Mouse (Mus musculus): ENCODE measurements at regions not wholly inside any gene's neighbourhood (a gene's known extent, or its start where the extent isn't known, plus 50 kb on each side); places are given as distances from the start of the nearest gene placed in this dataset.

DNA sequence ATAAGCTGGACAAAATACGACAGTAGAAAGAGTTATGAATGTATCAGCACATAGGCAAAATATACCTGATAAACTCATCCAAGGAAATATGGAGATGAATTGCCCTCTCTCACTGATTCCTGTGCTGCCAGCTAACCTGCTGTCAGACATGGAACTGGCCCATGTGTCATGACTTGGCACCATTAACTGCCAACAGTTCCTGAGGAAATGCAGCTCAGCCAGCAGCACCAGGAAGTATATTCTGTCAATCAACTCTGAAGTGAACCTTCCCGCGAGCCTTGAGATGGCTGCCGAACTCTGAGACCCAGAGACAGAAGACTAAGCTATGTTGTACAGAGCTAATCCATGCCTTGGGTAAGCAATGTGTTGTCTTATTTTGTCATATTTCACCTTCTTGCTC is 292.4 kb downstream of the Klf6 start:
- Histone ChIP-seq H3K4me3 (no peak overlapping the region), H3K27me3 (no peaks in the 10 kb centered on the region), H3K4me1 (peaks cover 5% of the 10 kb centered on the region), H3K4me2 (replicated peaks) (no peak overlapping the region), H3K27ac (no peak overlapping the region), H3K36me3 (no peaks in the 10 kb centered on the region), H3K9ac (no peak overlapping the region), H3K9me3 (replicated peaks) (no peaks in the 10 kb centered on the region)
- 91% methylated on average over 4 of the region's 4 CpGs for WGBS
- ATAC-seq (ENCODE audit: low FRiP score), result no peak

DNA sequence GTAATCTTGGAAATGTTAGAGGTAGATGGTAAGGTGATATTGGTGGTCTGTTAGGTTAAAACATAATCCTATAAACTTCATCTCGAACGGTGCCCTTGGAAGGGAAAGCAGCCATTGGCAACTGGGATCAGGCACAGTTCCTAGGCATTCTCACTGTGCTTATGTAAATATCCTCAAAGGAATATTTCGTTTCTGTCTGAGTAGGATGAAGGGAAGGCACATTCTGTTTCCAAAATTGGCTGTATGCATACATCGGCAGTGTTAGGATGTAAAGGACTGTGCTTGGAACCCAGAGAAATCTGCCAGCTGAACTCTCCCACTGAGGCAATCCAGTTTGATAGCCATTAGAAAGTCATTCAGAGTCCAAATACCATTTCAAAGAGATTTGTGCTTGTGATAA is 294.9 kb downstream of the Klf6 start:
- no peak for ATAC-seq (ENCODE audit: low FRiP score)
- H3K36me3 ChIP-seq, result no peaks in the 10 kb centered on the region
- H3K9ac ChIP-seq, result no peak overlapping the region
- H3K27me3 ChIP-seq, result no peaks in the 10 kb centered on the region
- 79% methylated on average over 4 of the region's 4 CpGs for WGBS
- no peaks in the 10 kb centered on the region for H3K9me3 ChIP-seq (replicated peaks)
- no peak overlapping the region for H3K4me2 ChIP-seq (replicated peaks)
- peaks cover 11% of the 10 kb centered on the region for H3K4me1 ChIP-seq
- H3K27ac ChIP-seq, result no peak overlapping the region
- no peak overlapping the region for H3K4me3 ChIP-seq

DNA sequence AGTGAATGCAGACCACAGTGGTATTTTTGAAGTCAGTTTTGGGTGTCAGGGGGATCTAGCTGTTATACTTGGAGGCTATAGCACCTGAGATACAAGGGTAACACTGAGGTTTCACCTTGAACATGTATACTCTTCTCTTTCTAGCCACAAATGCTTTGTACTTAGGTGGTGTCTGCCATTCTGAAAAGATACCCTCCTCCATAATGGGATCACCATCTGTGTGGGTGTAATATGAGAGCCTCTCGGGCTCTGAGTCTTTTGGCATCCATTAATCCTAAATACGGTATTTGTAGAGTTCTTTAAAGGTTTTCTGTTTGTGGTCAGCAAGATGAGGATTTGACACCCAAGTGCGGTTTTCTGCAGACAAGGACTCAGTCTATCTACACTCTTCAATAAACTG is 295.7 kb downstream of the Klf6 start:
- Histone ChIP-seq H3K4me2 (replicated peaks) (no peak overlapping the region), H3K36me3 (no peaks in the 10 kb centered on the region), H3K4me1 (peaks cover 11% of the 10 kb centered on the region), H3K27ac (no peak overlapping the region), H3K9ac (no peak overlapping the region), H3K9me3 (replicated peaks) (no peaks in the 10 kb centered on the region), H3K27me3 (no peaks in the 10 kb centered on the region), H3K4me3 (no peak overlapping the region)
- ATAC-seq (ENCODE audit: low FRiP score), result no peak
- 53% methylated on average over 3 of the region's 3 CpGs for WGBS

DNA sequence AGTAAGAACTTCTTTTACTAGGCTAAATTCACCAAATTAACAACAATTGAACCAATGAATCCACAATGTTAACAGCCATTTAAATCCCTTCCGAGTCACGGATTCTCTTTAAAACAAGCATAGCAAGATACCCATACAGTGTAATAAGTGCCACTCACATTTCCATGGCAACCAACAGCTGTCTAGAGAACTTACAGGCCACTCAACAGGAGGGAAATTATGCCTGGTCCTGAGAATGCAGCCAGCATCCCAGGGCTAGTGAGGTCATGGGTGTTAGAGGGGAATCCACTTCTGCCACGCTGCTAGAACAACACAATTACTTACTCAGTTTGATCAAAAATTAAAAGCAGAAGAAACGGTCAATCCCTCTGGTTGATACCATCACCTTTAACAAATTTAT is 296.7 kb downstream of the Klf6 start:
- no peak overlapping the region for H3K4me2 ChIP-seq (replicated peaks)
- no peak overlapping the region for H3K9ac ChIP-seq
- H3K4me3 ChIP-seq, result no peak overlapping the region
- H3K9me3 ChIP-seq (replicated peaks), result no peaks in the 10 kb centered on the region
- peak; percentile 91 for ATAC-seq (ENCODE audit: low FRiP score)
- H3K27ac ChIP-seq, result no peak overlapping the region
- H3K36me3 ChIP-seq, result no peaks in the 10 kb centered on the region
- H3K27me3 ChIP-seq, result no peaks in the 10 kb centered on the region
- peaks cover 11% of the 10 kb centered on the region for H3K4me1 ChIP-seq
- WGBS, result 8% methylated on average over 4 of the region's 4 CpGs

DNA sequence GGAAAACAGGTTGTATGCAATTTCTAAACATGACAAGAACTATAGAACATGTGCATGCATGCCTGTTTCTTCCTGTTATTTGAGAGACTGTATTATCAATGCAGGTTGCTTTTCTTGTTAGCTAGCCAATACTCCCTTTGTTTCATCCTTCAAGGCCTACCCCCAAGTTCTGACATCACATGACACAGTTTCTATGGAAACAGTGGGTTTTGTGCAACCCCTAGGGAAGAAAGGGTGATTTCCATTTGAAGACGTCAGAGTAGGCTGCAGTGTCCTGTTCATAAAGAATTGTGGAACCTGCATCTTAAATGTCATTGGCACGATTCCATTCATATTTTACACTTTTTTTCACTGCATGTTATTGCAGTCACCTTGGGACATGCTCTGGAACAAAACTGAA is 298.1 kb downstream of the Klf6 start:
- WGBS, result 12% methylated on average over 2 of the region's 2 CpGs
- Histone ChIP-seq H3K4me2 (replicated peaks) (no peak overlapping the region), H3K9ac (no peak overlapping the region), H3K4me3 (no peak overlapping the region), H3K36me3 (no peaks in the 10 kb centered on the region), H3K27me3 (no peaks in the 10 kb centered on the region), H3K27ac (peak overlapping the region; percentile 44; the same call in 1 of the 2 replicates), H3K4me1 (peaks cover 11% of the 10 kb centered on the region), H3K9me3 (replicated peaks) (no peaks in the 10 kb centered on the region)
- ATAC-seq (ENCODE audit: low FRiP score), result peak; percentile 84

DNA sequence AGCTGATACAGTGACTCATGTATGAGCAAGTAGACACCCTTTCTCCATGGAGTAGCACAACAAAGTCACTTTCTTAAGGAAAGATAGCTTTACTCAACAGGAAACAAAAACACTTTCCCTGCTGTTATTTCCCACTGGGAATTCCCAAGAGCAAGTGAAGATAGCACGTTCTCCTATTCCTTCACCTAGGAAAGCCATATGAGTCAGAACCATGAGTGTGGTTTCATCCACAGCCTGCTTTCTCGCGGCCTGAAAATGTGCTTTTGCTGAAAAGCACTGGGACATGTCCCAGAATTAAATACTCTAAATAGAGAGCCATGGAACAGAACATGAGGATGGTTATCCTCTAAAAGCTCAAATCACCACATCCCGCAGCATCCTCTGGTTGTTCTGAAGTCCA is 304.6 kb downstream of the Klf6 start:
- Histone ChIP-seq H3K4me2 (replicated peaks) (no peak overlapping the region), H3K9ac (no peak overlapping the region), H3K27ac (no peak overlapping the region), H3K9me3 (replicated peaks) (no peaks in the 10 kb centered on the region), H3K4me1 (no peaks in the 10 kb centered on the region), H3K36me3 (no peaks in the 10 kb centered on the region), H3K4me3 (no peak overlapping the region), H3K27me3 (no peaks in the 10 kb centered on the region)
- 87% methylated on average over 4 of the region's 4 CpGs for WGBS
- no peak for ATAC-seq (ENCODE audit: low FRiP score)

DNA sequence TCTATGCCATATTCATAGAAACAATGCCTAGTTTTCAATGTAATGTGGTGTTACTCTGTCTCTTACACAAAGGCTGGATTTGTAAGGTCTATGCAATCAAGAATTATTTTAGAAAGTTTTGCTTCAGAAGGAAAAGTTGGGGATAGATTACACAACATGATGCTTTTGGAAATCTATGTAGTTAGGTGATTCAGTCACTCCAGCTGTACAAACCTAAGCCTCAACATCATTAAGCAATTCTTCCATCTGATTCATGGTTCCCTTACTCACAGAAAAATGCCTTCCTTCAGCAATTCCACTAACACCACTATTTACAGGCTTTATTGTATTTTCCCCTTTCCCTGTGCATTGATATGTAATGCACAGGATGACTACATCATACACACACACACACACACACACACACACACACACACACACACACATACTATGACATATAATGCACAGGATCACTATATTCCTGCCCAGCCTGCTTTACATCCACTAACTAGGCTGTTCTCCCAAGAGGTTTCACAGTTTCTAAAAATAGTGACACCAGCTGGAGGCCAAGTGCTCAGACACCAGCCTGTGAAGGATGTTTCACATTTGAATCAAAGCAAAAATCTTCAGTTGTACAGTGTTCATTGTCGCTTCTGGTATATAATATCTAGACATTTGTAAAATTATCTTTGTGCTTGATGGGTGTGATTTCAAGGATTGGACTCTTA is 305.9 kb downstream of the Klf6 start:
- Histone ChIP-seq H3K4me2 (replicated peaks) (no peak overlapping the region), H3K36me3 (no peaks in the 10 kb centered on the region), H3K27ac (no peak overlapping the region), H3K9me3 (replicated peaks) (no peaks in the 10 kb centered on the region), H3K9ac (no peak overlapping the region), H3K4me3 (no peak overlapping the region), H3K27me3 (no peaks in the 10 kb centered on the region), H3K4me1 (no peaks in the 10 kb centered on the region)
- WGBS, result 98% methylated on average over 1 of the region's 1 CpGs
- no peak for ATAC-seq (ENCODE audit: low FRiP score)

DNA sequence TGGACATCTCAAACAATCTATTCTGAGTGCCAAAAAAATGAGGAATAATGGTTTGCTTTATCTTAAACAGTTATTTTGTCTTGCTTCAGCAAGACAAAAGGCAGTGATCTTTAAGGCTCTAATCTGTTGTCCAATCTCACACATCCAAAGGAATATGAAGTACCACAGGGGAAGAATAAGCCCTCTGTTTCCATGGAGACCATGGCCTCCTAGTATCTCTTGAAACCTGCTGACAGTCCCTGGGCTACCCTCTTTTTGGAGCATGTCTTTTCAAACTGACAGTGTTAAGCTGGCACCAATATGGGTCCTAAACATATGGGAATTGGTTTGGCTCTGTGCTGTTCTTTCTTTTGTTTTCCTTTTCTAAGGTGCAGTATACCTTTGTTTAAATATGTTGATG is 311.8 kb downstream of the Klf6 start:
- no peak for ATAC-seq (ENCODE audit: low FRiP score)
- Histone ChIP-seq H3K4me2 (replicated peaks) (no peak overlapping the region), H3K36me3 (no peaks in the 10 kb centered on the region), H3K4me1 (no peaks in the 10 kb centered on the region), H3K27ac (no peak overlapping the region), H3K27me3 (no peaks in the 10 kb centered on the region), H3K4me3 (no peak overlapping the region), H3K9ac (no peak overlapping the region), H3K9me3 (replicated peaks) (no peaks in the 10 kb centered on the region)

DNA sequence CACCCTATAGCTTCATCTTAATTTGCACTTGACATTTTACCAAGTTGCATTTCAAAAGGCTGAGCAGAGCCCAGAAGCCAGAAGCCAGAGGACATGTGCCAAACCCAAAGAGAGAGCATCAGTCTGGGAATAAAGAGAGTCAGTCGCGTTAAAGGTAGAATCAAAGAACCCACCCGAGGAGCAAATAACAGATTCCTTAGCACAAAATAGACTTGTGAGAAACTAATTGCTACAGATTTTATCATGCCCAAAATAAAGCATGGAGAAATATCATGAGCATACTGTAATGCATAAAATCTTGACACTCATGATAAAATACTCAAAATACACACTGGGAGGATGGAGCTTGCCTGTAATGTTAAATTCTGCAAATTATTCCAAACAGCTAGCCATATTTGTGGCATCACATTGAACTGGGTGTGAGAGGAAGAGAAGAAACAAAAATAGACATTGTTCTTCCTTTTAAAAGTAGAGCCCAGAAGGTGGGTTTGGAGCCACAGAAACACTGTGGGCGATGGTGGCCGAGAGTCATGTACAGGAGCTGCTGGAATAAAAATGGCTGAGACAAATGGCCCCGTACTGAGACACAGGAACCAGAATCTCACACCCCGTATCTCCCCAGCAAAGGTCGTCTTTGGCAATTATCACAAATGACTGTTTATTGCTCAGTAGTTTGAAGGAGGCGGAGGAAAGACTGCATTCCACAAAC is 317.2 kb downstream of the Klf6 start:
- no peak for ATAC-seq (ENCODE audit: low FRiP score)
- H3K4me1 ChIP-seq, result no peaks in the 10 kb centered on the region
- no peak overlapping the region for H3K4me3 ChIP-seq
- 70% methylated on average over 9 of the region's 9 CpGs for WGBS
- H3K36me3 ChIP-seq, result no peaks in the 10 kb centered on the region
- no peaks in the 10 kb centered on the region for H3K9me3 ChIP-seq (replicated peaks)
- no peaks in the 10 kb centered on the region for H3K27me3 ChIP-seq
- no peak overlapping the region for H3K9ac ChIP-seq
- H3K4me2 ChIP-seq (replicated peaks), result no peak overlapping the region
- no peak overlapping the region for H3K27ac ChIP-seq

DNA sequence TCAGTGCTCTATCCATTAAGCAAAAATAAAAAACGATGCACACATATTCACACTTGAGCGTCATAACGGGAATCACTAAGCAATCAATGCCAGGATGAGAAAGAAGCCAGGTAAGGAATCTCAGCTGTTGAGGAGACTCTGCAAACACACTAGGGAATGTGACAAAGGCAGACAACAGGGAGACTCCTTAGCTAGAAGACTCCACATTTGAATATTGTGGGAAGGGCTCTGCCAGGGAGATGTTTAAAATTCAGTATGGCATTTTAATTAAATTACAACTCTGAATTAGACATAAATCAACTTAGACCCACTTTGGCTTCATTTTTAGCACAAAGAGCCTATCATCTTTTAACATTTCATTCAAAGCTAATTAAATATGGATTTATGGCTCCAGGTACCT is 327.9 kb downstream of the Klf6 start:
- H3K36me3 ChIP-seq, result no peaks in the 10 kb centered on the region
- no peak overlapping the region for H3K27ac ChIP-seq
- no peak for ATAC-seq (ENCODE audit: low FRiP score)
- H3K4me2 ChIP-seq (replicated peaks), result no peak overlapping the region
- peaks cover 2% of the 10 kb centered on the region for H3K4me1 ChIP-seq
- no peaks in the 10 kb centered on the region for H3K27me3 ChIP-seq
- no peak overlapping the region for H3K4me3 ChIP-seq
- no peaks in the 10 kb centered on the region for H3K9me3 ChIP-seq (replicated peaks)
- 74% methylated on average over 3 of the region's 3 CpGs for WGBS
- H3K9ac ChIP-seq, result no peak overlapping the region

DNA sequence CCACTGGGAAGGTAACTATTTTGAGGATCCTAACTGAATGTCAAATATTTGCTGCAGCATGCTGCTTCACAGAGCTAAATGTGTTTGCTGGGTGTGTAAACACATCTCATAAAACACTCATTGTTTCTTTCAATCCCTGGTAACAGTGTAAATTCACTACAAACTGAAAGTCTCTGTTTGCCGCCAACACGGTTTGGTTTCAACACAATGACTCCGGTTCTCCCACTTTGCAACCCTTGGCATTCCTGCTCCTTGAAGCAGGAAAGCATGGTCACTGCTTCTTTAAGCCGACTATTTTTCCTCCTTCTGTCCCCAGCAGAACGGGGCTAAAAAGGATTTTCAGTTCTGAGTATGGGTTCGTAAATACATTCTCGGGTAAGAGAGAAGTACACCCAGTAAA is 328.3 kb downstream of the Klf6 start:
- H3K4me1 ChIP-seq, result peaks cover 6% of the 10 kb centered on the region
- no peaks in the 10 kb centered on the region for H3K36me3 ChIP-seq
- H3K9me3 ChIP-seq (replicated peaks), result no peaks in the 10 kb centered on the region
- ATAC-seq (ENCODE audit: low FRiP score), result no peak
- no peaks in the 10 kb centered on the region for H3K27me3 ChIP-seq
- 51% methylated on average over 7 of the region's 7 CpGs for WGBS
- no peak overlapping the region for H3K9ac ChIP-seq
- no peak overlapping the region for H3K4me2 ChIP-seq (replicated peaks)
- no peak overlapping the region for H3K4me3 ChIP-seq
- H3K27ac ChIP-seq, result no peak overlapping the region

DNA sequence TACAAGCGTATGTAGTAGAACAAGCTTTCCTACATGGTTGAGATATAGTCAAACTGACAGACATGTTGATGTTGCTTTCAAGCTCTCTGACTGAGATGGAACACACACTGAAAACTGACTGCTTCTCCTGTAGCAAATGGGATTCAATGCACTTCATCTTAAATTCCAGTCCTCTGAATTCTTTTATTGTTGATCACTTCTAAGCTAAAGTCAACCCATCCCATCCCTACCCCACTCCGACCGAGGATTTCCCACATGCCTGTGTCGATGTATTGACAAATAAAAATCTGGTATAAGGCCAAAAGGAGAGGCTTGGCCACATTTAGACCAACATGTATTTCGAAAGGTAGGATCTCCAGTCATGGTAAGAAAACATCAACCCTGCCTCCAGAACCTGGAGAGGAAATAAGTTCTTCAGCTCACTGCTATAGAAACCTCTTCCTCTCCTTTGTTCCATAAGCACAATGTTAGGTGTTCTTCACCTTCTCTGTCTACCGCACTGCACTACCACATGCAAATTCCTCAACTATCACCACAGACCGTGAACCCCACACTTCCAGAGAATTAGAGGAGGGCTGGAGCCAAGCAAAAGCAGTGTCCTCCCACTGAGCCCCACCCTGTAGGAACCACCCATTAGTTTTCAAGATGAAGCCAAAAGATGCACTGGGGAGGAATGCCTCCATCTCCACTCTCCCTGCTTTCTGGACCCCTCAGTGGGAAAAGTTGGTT is 330.1 kb downstream of the Klf6 start:
- no peak overlapping the region for H3K4me2 ChIP-seq (replicated peaks)
- H3K36me3 ChIP-seq, result no peaks in the 10 kb centered on the region
- peaks cover 6% of the 10 kb centered on the region for H3K4me1 ChIP-seq
- no peaks in the 10 kb centered on the region for H3K27me3 ChIP-seq
- ATAC-seq (ENCODE audit: low FRiP score), result no peak
- 85% methylated on average over 7 of the region's 7 CpGs for WGBS
- no peaks in the 10 kb centered on the region for H3K9me3 ChIP-seq (replicated peaks)
- no peak overlapping the region for H3K27ac ChIP-seq
- H3K9ac ChIP-seq, result no peak overlapping the region
- H3K4me3 ChIP-seq, result no peak overlapping the region

DNA sequence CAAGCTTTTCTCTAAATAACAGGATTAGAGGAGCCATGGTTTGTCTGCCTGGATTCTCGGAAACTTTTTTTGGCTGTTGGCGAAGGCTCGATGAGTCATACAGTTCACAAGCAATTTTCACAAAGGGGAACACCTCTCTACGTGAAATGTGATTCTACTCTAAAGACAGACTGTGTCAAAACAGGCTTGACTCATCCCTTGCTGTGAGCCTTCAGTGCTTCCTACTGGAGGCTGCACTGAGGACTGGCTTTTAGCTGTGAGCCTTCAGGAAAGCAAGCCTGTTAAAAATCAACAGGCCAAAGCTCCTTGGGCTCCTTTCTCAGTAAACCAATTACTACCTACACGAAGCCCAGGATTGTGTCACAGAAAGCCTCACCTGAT is 330.6 kb downstream of the Klf6 start:
- no peaks in the 10 kb centered on the region for H3K9me3 ChIP-seq (replicated peaks)
- 58% methylated on average over 5 of the region's 5 CpGs for WGBS
- no peak overlapping the region for H3K4me2 ChIP-seq (replicated peaks)
- no peaks in the 10 kb centered on the region for H3K27me3 ChIP-seq
- no peak overlapping the region for H3K4me3 ChIP-seq
- H3K27ac ChIP-seq, result no peak overlapping the region
- H3K36me3 ChIP-seq, result no peaks in the 10 kb centered on the region
- H3K9ac ChIP-seq, result no peak overlapping the region
- ATAC-seq (ENCODE audit: low FRiP score), result no peak
- peaks cover 6% of the 10 kb centered on the region for H3K4me1 ChIP-seq
